Mouse (Mus musculus) ES-Bruce4 (cell line): Measurements from ENCODE around the gene Stn1.

Experiments
- CTCF ChIP-seq: IDR thresholded peaks from one replicate; pipeline ENCODE4 v1.8.1; 2011; ENCODE audit warnings: low read depth, low read length
- EP300 ChIP-seq: IDR thresholded peaks from 2 replicates; pipeline ENCODE4 v1.6.1; 2011; ENCODE audit warnings: low read depth, low read length; ENCODE audit not compliant: insufficient read depth

DNA sequence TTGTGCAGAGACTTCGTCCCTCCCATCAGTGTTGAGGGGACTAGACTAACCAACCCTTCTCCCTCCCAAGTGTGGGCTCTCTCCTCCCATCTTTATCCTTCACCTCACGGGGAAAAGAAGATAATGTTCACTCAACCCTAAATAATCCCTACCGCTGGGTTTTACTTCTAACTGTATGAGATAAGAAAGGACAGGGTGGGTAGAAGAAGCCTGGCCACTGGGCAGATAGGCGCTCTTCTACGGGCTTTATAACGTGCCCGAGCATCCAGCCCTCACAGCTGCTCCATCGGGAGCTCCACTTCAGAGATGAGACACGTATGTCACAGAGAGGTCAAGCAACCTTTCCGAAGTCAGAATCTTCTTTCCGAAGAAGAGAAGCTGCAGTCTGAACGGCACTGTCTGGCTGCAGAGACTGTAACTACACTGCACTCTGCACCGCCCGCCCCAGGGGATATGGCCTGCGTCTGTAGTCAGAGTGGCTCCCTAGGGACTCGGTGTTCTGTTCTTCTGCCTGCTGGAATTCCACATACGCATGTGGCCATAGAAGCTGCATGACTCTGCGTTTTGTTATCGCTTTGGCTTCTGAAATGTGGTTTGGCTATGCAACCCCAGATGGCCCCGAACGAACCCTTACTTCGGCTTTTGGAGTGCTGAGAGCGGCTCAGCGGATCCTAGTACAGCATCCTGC lies 18.7 kb downstream of the Stn1 start:
- no peak for TF ChIP-seq CTCF
- TF ChIP-seq EP300, result no peak
